Mouse (Mus musculus) layer of hippocampus, adult 2 months (tissue): ENCODE measurements around the gene Cpe. TPM values are rescaled to one million over a fixed set of nuclear protein-coding genes. Genes with fewer than 3 reads are reported as not detected.

ENCODE experiments used
- DNase-seq, 2 experiments: peaks; one replicate each; pipeline ENCODE4 v3.0.0; 2022; ENCODE audit warnings: low spot score in 2 of 2
- H3K27ac ChIP-seq: fragments of 200-600 bp; 2 replicates; pipeline ENCODE4 v1.8.1; 2022
- H3K4me3 ChIP-seq: fragments of 200-600 bp; 2 replicates; pipeline ENCODE4 v1.8.1; 2022; ENCODE audit warnings: mild to moderate bottlenecking
- CTCF ChIP-seq: fragments of 200-600 bp; conservative IDR thresholded peaks from 2 replicates; pipeline ENCODE4 v1.8.1; 2022; ENCODE audit warnings: antibody characterized with exemption, mild to moderate bottlenecking, moderate library complexity
- total RNA-seq, 2 experiments: library from RNA; stranded (reverse); gene quantifications; 2 replicates each; pipeline ENCODE4 v1.2.3; 2021

Gene Cpe
- total RNA-seq, 2 experiments from 2014 or later, result 2,581 to 2,789 TPM

DNA sequence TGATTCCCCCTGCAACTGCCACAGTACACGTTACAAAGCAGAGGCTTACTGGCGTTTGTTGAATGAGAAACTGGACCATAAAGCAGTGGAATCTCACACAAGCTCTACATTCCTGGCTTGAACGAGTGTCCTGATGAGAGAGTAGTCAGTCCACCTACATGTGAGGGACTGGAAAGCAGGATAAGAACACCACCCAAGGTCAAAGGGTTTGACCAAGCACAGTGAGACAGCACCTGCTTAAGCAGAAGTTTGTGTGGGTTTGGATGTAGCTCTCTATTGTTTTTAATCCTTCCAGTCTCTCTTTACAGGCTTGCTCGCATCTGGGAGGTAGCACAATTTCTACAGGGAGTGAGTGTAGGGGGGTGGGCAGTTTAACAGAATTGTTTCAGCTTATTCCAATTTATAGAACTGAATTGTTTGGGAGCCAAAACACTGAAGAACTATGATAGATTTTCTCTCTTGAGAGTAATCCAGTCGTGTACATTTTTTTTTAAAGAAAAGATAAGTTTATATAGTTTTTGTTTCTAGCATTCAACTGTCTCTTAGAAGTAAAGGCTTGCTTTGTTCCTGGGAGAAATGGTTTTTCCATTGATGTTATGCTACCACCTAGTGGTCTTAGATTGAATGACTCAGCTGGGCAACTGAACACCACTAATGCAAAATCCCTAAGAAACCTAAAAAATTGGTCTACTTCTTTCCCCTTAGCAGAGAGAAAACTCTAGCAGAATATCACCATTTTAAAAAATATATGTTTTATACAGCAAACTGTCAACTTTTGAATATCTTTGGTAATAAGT, 144.6 kb downstream of the Cpe start:
- TF ChIP-seq CTCF, result peak; percentile 89
- DNase-seq, result peak; percentile 52 to 73
- H3K27ac ChIP-seq, result no peak overlapping the region
- no peak overlapping the region for H3K4me3 ChIP-seq

DNA sequence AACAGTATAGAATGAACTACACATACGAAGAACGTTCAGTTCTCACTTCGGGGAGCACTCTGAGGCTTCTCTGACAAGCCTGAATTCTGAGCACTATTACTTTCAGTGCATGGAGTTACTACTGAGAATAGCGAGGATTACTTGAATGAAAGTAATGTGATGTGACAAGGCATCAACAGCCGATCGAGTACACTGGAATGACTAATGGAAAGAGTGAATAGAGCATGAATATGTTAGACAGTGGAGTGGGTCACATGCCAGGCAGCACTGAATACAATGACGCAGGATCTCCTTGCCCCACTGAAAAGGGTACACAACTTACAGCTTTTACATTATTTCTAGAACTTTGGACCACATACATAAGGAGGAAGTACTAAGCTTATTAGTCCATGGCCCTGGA, 149.4 kb downstream of the Cpe start:
- TF ChIP-seq CTCF, result no peak
- no peak overlapping the region for H3K4me3 ChIP-seq
- DNase-seq, result no peak
- H3K27ac ChIP-seq, result no peak overlapping the region

Other genes starting within 250 kb of the Cpe start
- 10 to 100 TPM; 85.9 to 86.4 TPM for gene Msmo1, start 40.7 kb upstream of the Cpe start, total RNA-seq
- 100 to 1,000 TPM; 303 to 323 TPM for gene Klhl2, start 157.0 kb upstream of the Cpe start, total RNA-seq